Mouse (Mus musculus) kidney, postnatal 36 days (tissue): ENCODE data around the gene Spg20.

Experiments used
- DNase-seq, 2 experiments: peaks; one replicate each; pipeline ENCODE4 v3.0.0; 2021 to 2022; ENCODE audit warnings: mixed read lengths in 2 of 2

The Spg20 gene

DNA sequence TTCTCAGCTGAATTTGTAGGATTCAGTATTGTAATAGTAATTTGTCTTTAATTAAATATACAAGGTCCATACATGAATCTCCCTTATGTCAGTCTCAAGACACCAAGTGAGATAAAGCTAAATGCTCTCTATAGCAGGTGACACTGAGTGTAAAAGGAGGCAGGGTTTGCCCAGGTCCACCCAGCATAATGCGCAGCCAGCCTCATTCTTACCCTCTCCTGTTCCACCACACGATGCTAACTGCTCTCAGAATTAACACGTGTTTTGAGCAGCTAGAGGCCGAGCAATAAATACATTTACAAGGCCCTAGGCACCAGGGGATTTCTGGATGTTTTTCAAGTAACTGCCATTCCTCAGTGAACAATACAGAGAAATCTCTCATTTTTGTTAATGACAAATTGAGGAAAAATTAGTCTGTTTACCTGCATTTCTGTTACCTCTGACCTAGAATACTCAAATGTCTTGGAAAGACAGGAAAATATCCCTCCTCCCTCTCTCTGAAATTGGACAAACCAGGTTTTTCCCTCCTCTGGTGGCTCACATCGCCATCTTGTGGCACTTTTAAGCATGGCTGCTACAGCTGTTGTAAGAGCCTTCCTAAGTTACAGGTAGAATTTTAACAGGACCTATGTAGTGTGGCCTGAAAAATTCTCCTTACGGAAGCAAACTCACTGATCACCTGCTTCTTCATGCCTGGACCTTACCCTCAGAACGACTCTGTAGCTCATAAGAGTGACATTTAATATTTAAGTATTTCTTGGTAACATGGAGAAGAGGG lies 39.9 kb downstream of the Spg20 start:
- DNase-seq, result peak; percentile 45 to 84

DNA sequence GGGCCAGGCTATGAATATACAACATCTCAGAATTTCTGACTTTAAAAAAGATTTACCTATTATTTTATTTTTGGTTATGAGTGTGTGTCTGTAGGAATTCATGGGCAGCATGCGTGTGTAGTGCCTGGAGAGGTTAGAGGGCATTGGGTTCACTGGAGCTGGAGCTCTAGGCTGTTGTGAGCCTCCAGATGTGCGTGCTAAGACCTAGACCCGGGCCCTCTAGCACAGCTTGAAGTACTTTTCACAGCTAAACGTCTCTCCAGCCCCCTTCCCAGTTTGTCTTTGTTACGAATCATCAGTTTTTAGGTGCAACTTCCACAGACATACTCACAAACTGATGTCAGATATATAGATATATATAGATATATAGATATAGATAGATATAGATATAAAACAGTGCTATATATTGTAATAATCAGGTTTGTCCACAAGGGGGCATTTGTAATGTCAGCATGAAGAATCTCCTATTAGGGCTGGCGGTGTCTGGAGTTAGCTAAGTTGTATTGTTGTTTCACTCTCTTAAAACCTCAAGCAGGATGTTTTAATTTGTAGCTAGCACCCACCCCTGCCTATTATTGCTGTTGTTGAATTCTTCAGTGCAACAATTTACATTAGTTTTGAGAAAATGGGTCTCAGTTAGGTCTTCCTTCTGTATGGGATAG lies 40.9 kb downstream of the Spg20 start:
- DNase-seq, result peak in 1 of 2 experiments; percentile 31

DNA sequence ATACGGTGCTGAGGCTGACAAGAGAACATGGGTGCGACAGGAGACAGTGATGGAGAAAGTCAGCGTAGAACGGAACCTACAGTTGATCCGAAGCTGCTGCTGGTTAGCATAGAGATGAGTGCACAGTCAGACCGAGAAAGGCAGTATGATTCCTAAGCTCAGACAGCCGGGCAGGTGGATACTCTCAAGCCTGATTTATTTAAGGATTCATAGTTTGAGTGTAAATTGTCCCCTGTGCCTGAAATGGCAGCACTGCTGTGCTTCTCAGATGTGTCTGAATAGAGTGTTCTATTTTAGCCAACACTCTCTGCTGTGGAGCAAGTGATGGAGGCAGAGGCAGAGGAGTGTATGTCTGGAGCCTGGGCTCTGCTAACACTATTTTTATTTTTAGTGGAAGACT lies 42.3 kb downstream of the Spg20 start:
- DNase-seq, result no peak

DNA sequence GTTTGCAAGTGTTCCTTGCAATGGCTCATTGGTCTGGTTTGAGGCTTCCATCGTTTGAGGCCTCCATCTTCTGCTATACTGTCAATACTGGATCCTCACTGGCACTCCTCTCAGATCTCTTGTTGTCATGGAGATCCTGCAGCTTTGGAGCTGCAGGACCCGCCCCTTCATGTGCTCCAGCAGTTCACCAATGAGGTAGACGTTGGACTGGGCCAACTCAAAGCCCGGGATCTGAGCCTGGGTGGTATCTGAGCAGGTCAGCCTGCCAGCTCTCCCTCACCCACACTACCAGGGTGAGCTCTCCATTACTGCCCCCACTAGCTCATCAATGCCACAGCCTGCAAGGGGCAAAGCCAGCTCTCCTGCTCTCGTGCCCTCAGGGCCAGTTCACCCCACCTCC lies 45.5 kb downstream of the Spg20 start:
- no peak for DNase-seq

DNA sequence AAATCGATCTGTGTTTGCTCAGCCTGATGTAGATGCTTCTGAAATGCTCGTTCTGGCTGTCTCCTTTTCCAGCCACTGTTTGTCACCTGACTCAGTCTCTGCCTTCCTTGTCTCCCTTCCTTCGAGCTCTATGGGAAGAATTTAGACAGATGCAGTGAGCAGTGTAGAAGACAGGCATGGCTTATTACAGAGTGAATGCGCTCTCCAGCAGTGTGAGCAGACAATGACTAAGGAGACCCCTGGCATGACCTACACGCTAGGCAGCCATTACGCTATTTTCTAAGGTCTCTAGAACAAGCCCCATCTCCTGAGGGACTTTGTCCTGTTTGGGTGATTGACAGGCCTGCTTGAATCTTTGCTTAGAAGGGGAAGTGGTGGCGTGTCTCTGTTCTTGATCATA lies 49.2 kb downstream of the Spg20 start:
- no peak for DNase-seq

DNA sequence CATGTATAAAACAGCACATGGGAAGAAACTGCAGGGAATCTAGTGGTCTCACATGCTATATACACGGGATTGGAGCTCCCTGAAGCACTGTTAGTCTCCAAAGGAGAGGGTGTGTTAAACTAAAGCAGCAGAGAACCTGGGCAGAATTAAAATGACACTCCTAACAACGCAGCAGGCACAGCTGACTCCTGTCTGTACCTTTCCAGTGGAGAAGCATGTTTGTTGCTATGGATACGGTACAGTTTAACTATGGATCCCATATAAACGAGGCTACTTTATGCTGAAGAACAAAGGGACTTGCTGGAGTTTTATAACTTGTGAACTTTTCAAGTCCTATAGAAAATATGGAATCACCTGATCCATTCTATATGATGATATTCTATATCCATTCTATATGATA lies 51.6 kb downstream of the Spg20 start:
- no peak for DNase-seq

DNA sequence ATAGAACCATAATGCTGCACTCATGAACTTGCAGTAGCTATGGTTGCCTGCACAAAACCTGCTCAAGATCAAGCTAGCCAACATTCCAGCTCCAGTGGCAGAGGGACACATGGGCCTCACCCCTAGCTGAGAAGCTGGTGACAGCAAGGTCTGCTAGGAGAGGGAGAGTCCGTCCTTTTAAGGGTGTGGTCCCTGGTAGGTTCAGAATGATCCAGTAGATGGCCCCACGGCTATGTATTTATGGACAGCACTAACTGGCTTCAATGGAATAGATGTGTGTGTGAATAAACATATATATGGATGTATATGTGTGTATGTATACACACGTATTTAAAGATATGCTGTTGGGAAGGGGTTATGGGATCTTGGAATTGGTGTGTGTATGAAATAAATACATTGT lies 60.6 kb downstream of the Spg20 start:
- no peak for DNase-seq

DNA sequence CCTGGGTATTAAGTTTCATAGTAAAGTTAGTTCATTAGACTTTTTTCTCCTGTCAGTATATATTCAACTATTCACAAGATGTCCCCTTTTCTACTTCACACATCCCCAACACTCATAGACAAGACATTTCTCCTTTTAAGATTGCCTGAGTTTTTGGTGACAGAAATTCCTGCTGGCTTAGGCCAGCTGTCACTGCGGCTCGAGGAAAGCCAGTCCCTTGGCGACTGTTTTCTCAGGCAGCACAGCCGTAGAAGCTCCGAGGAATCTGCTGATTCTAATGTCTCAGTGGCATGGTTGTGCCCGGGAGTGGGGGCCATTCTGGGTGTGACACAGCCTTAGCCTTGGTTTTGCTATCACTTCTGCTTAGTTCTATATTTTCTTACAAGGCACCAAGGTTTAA lies 65.4 kb downstream of the Spg20 start:
- no peak for DNase-seq

DNA sequence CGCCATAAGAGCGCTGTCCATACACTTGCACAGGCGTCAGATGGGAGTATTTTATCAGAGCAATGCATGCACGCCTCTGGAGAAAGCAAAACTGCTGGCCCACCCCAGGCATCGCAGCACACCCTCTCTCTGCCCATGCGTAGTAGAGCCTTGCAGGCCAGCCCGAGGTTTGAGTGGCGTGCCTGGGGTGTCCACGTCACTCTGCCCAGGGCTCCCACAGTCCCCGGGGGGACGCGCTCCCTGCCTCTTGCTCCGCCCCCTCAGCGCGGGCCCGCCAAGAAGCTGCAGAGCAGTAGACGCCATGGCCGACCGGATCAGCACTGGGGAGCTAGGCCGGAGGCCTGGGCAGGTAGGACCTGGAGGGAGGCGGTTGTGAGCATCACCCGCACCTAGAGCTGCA lies 69.9 kb downstream of the Spg20 start, which contains the start of gene Sohlh2:
Sohlh2 (plus strand) TSS at position 263 of the 400 bp plus-strand sequence.
- DNase-seq, result no peak
